Mouse (Mus musculus): Measurements from ENCODE around the gene Gmpr.
"Not testable (repeated sequence)": the region's sequence is repeated elsewhere in the genome, so short reads cannot be mapped to it uniquely, and the experiment has no call there.

DNA sequence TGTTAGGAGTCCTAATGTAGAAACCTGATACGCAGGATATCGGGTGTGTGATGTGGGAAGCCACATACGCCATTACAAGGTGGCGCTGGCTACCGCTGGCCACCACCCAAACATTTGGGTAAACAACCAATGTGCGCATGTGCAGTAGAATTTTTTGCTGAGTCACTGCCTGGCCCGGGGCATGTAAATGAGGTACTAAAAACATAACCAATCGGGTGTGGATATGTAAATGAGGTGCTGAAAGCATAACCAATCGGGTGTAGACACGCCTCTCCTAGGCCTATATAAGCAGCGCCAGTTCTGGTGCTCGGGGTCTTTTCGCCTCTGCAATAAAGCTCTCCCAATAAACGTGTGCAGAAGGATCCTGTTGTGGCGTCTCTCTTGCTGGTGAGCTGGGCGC lies 23.3 kb upstream of the Gmpr start:
- not testable (repeated sequence) for TF ChIP-seq CTCF (IDR thresholded peaks at IDR 0.05; ENCODE audit: borderline replicate concordance, insufficient read depth, low read length); POLR2A (IDR thresholded peaks at IDR 0.05; ENCODE audit: low read depth, low read length)
